Mouse (Mus musculus) B cell, adult 62 days (primary cell): ENCODE data around the gene Snx25. TPM values are rescaled to one million over a fixed set of nuclear protein-coding genes. Genes with fewer than 3 reads are reported as not detected.

ENCODE experiments used
- total RNA-seq: library from RNA; stranded (reverse); gene quantifications from 4 replicates; pipeline ENCODE4 v1.2.4, GENCODE M21; 2023

Snx25 gene
- total RNA-seq: 33.3 to 42.5 TPM (median 39.1 TPM) in 4 replicates

GRCm38 (mm10) chr8:46152064-46153031 is at the start of gene Snx25:
Gene Snx25, minus strand, starts transcription at chr8:46152159.

GRCm38 (mm10) chr8:46151202-46152062 is 527 bp downstream of the Snx25 start, which contains the start of gene Cfap97:
Gene Cfap97, plus strand, starts transcription at chr8:46151771.

GRCm38 (mm10) chr8:46005596-46005995 is 146.4 kb downstream of the Snx25 start, which contains the start of gene Ankrd37:
Gene Ankrd37, minus strand, starts transcription at chr8:46005707.

GRCm38 (mm10) chr8:45999138-45999783 is 152.7 kb downstream of the Snx25 start, which contains the start of gene Lrp2bp:
Gene Lrp2bp, plus strand, starts transcription at chr8:45999303.

Other genes with a start within 250 kb of the Snx25 start
- not detected in 4 replicates for gene Ccdc110, start 217.5 kb downstream of the Snx25 start, total RNA-seq
- gene 1700029J07Rik, start 176.9 kb downstream of the Snx25 start, total RNA-seq: 5.7 to 7.8 TPM (median 6.9 TPM) in 4 replicates
- 20.0 to 30.0 TPM (median 22.6 TPM) in 4 replicates for gene Ufsp2, start 176.6 kb downstream of the Snx25 start, total RNA-seq
- gene Lrp2bp, start 152.9 kb downstream of the Snx25 start, total RNA-seq: 0.46 to 0.78 TPM in 2 of 4 replicates, not detected in the others
- 9.0 to 12.5 TPM (median 11.2 TPM) in 4 replicates for gene Ankrd37, start 146.5 kb downstream of the Snx25 start, total RNA-seq
- 19.8 to 28.2 TPM (median 24.7 TPM) in 4 replicates for gene Cfap97, start 388 bp downstream of the Snx25 start, total RNA-seq
- gene Slc25a4, start 59.1 kb upstream of the Snx25 start, total RNA-seq: 58.8 to 70.1 TPM (median 60.2 TPM) in 4 replicates
- gene Helt, start 142.5 kb upstream of the Snx25 start, total RNA-seq: not detected in 4 replicates